Mouse (Mus musculus) myocyte (in vitro differentiated cells): ENCODE data around the gene Pomc. TPM values are rescaled to one million over a fixed set of nuclear protein-coding genes. Genes with fewer than 3 reads are reported as not detected.

Source experiments
- H3K27me3 ChIP-seq: one replicate; pipeline ENCODE4 v1.6.1; 2011; ENCODE audit not compliant: control insufficient read depth, insufficient read depth, insufficient read length
- H3K36me3 ChIP-seq: one replicate; pipeline ENCODE4 v1.6.1; 2011; ENCODE audit not compliant: control insufficient read depth, insufficient read depth
- H3K4me2 ChIP-seq: one replicate; pipeline ENCODE4 v1.6.1; 2011; ENCODE audit warnings: low read depth, control low read depth
- H3K4me3 ChIP-seq: one replicate; pipeline ENCODE4 v1.5.1; 2011; ENCODE audit warnings: mild to moderate bottlenecking, control low read depth, moderate library complexity
- H3K79me2 ChIP-seq: one replicate; pipeline ENCODE4 v1.6.1; 2011; ENCODE audit not compliant: control insufficient read depth, insufficient read depth
- H3ac ChIP-seq: one replicate; pipeline ENCODE4 v1.6.1; 2011; ENCODE audit not compliant: control insufficient read depth, insufficient read length
- CEBPB ChIP-seq: IDR thresholded peaks from 2 replicates; pipeline ENCODE4 v1.6.1; 2011; ENCODE audit warnings: mild to moderate bottlenecking, moderate library complexity; ENCODE audit not compliant: poor library complexity, insufficient read depth, severe bottlenecking
- E2F4 ChIP-seq: IDR thresholded peaks from one replicate; pipeline ENCODE4 v1.6.1; 2011; ENCODE audit warnings: mild to moderate bottlenecking, control low read depth, moderate library complexity; ENCODE audit not compliant: insufficient read depth
- MAX ChIP-seq: IDR thresholded peaks from one replicate; pipeline ENCODE4 v1.6.1; 2011; ENCODE audit warnings: low read depth, mild to moderate bottlenecking, control low read depth
- MYOD1 ChIP-seq, 3 experiments: IDR thresholded peaks; one replicate each; pipeline ENCODE4 v1.6.1; 2011; ENCODE audit warnings: control low read depth in 2 of 3, low read depth in 2 of 3, mild to moderate bottlenecking in 2 of 3, moderate library complexity in 1 of 3; ENCODE audit not compliant: insufficient read length in 2 of 3, control insufficient read depth in 1 of 3
- MYOG ChIP-seq, 3 experiments: IDR thresholded peaks; one replicate each; pipeline ENCODE4 v1.6.1; 2011; ENCODE audit warnings: control low read depth in 2 of 3, low read depth in 2 of 3, mild to moderate bottlenecking in 2 of 3; ENCODE audit not compliant: insufficient read length in 2 of 3, control insufficient read depth in 1 of 3, insufficient read depth in 1 of 3
- POLR2A ChIP-seq: IDR thresholded peaks from one replicate; pipeline ENCODE4 v1.6.1; 2011; ENCODE audit warnings: low read depth, mild to moderate bottlenecking, control low read depth, moderate library complexity; ENCODE audit not compliant: insufficient read length
- POLR2AphosphoS2 ChIP-seq: IDR thresholded peaks from one replicate; pipeline ENCODE4 v1.6.1; 2011; ENCODE audit warnings: low read depth, control low read depth; ENCODE audit not compliant: insufficient read length
- REST ChIP-seq: IDR thresholded peaks from one replicate; pipeline ENCODE4 v1.6.1; 2011; ENCODE audit warnings: mild to moderate bottlenecking, control low read depth, moderate library complexity; ENCODE audit not compliant: insufficient read depth, insufficient read length
- SRF ChIP-seq: IDR thresholded peaks from one replicate; pipeline ENCODE4 v1.6.1; 2011; ENCODE audit warnings: low read depth; ENCODE audit not compliant: control insufficient read depth, insufficient read length
- TCF12 ChIP-seq: IDR thresholded peaks from one replicate; pipeline ENCODE4 v1.6.1; 2011; ENCODE audit warnings: mild to moderate bottlenecking, control low read depth; ENCODE audit not compliant: poor library complexity, insufficient read depth, severe bottlenecking
- TCF3 ChIP-seq: IDR thresholded peaks from one replicate; pipeline ENCODE4 v1.6.1; 2011; ENCODE audit warnings: low read depth, control low read depth; ENCODE audit not compliant: insufficient read length
- USF1 ChIP-seq: IDR thresholded peaks from one replicate; pipeline ENCODE4 v1.6.1; 2011; ENCODE audit warnings: low read depth, mild to moderate bottlenecking, control low read depth, moderate library complexity
- polyA plus RNA-seq: library from polyadenylated mRNA; unstranded; fragments of >200 nt; fragmentation: generic; extraction: Trizol; gene quantifications from one replicate; pipeline ENCODE4 v1.2.1, GENCODE M21; 2012; ENCODE audit warnings: missing spikeins

Gene Pomc
- polyA plus RNA-seq, 1 experiment = not detected

- TF ChIP-seq CEBPB = no peak
- no peak for TF ChIP-seq MYOG (IDR thresholded peaks at IDR 0.05; ENCODE audit: control insufficient read depth in 1 of 3, insufficient read depth in 1 of 3, insufficient read length in 2 of 3, low read depth in 2 of 3)
- TF ChIP-seq REST = no peak
- TF ChIP-seq POLR2AphosphoS2 = no peak
- no peak for TF ChIP-seq USF1
- no peak for TF ChIP-seq TCF3
- TF ChIP-seq POLR2A = no peak
- Histone ChIP-seq H3K4me3 (no peak overlapping the region), H3K79me2 (no peaks in the 10 kb centered on the region), H3K4me2 (no peak overlapping the region), H3K36me3 (no peaks in the 10 kb centered on the region), H3K27me3 (peaks cover 16% of the 10 kb centered on the region), H3ac (no peak overlapping the region)
Measured at GRCm38 (mm10) chr12:3982257-3982656, 27.5 kb downstream of the Pomc start.

GRCm38 (mm10) chr12:3983736-3984135 lies 29.0 kb downstream of the Pomc start:
- no peak overlapping the region for H3K4me3 ChIP-seq
- H3K4me2 ChIP-seq = no peak overlapping the region
- peaks cover 16% of the 10 kb centered on the region for H3K27me3 ChIP-seq
- H3K79me2 ChIP-seq = no peaks in the 10 kb centered on the region
- TF ChIP-seq POLR2A (no peak), SRF (no peak), MYOG (IDR thresholded peaks at IDR 0.05; ENCODE audit: control insufficient read depth in 1 of 3, insufficient read depth in 1 of 3, insufficient read length in 2 of 3, low read depth in 2 of 3) (no peak), REST (no peak), USF1 (no peak), E2F4 (no peak), TCF12 (no peak), MYOD1 (IDR thresholded peaks at IDR 0.05; ENCODE audit: control insufficient read depth in 1 of 3, insufficient read length in 2 of 3, low read depth in 2 of 3) (no peak), TCF3 (no peak), POLR2AphosphoS2 (no peak), CEBPB (no peak), MAX (no peak)
- H3ac ChIP-seq = no peak overlapping the region
- H3K36me3 ChIP-seq = no peaks in the 10 kb centered on the region

GRCm38 (mm10) chr12:3984446-3984845 lies 29.7 kb downstream of the Pomc start:
- no peak for TF ChIP-seq MYOG (IDR thresholded peaks at IDR 0.05; ENCODE audit: control insufficient read depth in 1 of 3, insufficient read depth in 1 of 3, insufficient read length in 2 of 3, low read depth in 2 of 3)
- no peak for TF ChIP-seq MAX
- H3K4me3 ChIP-seq = no peak overlapping the region

GRCm38 (mm10) chr12:3989943-3990342 lies 35.2 kb downstream of the Pomc start:
- Histone ChIP-seq H3K36me3 (no peaks in the 10 kb centered on the region), H3K4me3 (no peak overlapping the region), H3ac (no peak overlapping the region), H3K4me2 (no peak overlapping the region), H3K27me3 (peaks cover 7% of the 10 kb centered on the region), H3K79me2 (no peaks in the 10 kb centered on the region)
- no peak for TF ChIP-seq REST
- no peak for TF ChIP-seq SRF
- no peak for TF ChIP-seq CEBPB
- TF ChIP-seq MAX = no peak
- TF ChIP-seq TCF12 = no peak
- no peak for TF ChIP-seq USF1
- no peak for TF ChIP-seq MYOG (IDR thresholded peaks at IDR 0.05; ENCODE audit: control insufficient read depth in 1 of 3, insufficient read depth in 1 of 3, insufficient read length in 2 of 3, low read depth in 2 of 3)
- TF ChIP-seq E2F4 = no peak
- no peak for TF ChIP-seq MYOD1 (IDR thresholded peaks at IDR 0.05; ENCODE audit: control insufficient read depth in 1 of 3, insufficient read length in 2 of 3, low read depth in 2 of 3)
- no peak for TF ChIP-seq TCF3
- no peak for TF ChIP-seq POLR2A
- no peak for TF ChIP-seq POLR2AphosphoS2

More at GRCm38 (mm10) chr12:3984446-3984845, 29.7 kb downstream of the Pomc start:
- no peaks in the 10 kb centered on the region for H3K79me2 ChIP-seq
- H3K4me2 ChIP-seq = no peak overlapping the region
- peaks cover 16% of the 10 kb centered on the region for H3K27me3 ChIP-seq
- no peak overlapping the region for H3ac ChIP-seq
- no peaks in the 10 kb centered on the region for H3K36me3 ChIP-seq

GRCm38 (mm10) chr12:3991047-3991446 lies 36.3 kb downstream of the Pomc start:
- Histone ChIP-seq H3K79me2 (no peaks in the 10 kb centered on the region), H3K4me3 (no peak overlapping the region), H3K27me3 (no peaks in the 10 kb centered on the region), H3ac (no peak overlapping the region), H3K36me3 (no peaks in the 10 kb centered on the region), H3K4me2 (no peak overlapping the region)
- TF ChIP-seq SRF (no peak), POLR2A (no peak), MYOD1 (IDR thresholded peaks at IDR 0.05; ENCODE audit: control insufficient read depth in 1 of 3, insufficient read length in 2 of 3, low read depth in 2 of 3) (no peak), TCF12 (no peak), USF1 (no peak), CEBPB (no peak), REST (no peak), TCF3 (no peak), POLR2AphosphoS2 (no peak), MYOG (IDR thresholded peaks at IDR 0.05; ENCODE audit: control insufficient read depth in 1 of 3, insufficient read depth in 1 of 3, insufficient read length in 2 of 3, low read depth in 2 of 3) (no peak), MAX (no peak), E2F4 (no peak)
